Mouse (Mus musculus): ENCODE data around the gene Mast1.
A peak's percentile ranks its signal among the peaks of the same experiment; 100 is the strongest.
"Not testable (repeated sequence)": the region's sequence is repeated elsewhere in the genome, so short reads cannot be mapped to it uniquely, and the experiment has no call there.

Mast1 gene

DNA sequence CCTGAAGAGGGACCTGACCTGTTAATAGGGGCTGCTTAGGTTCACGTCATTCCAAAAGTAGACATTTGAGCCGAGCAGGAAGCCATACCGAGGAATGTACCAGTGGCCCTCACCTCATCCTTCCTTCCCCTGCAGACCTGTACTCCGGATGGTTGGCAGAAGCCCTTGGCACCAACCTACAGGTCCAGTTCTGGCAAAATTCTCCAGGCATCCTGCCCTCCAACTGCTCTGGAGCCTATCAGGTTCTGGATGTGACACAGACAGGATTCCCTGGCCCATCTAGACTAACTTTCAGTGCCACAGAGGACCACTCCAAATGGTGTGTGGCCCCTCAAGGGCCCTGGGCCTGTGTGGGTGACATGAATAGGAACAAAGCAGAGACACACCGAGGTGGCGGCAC, 26.6 kb downstream of the Mast1 start:
- DNase-seq (ENCODE audit: low spot score): no peak

DNA sequence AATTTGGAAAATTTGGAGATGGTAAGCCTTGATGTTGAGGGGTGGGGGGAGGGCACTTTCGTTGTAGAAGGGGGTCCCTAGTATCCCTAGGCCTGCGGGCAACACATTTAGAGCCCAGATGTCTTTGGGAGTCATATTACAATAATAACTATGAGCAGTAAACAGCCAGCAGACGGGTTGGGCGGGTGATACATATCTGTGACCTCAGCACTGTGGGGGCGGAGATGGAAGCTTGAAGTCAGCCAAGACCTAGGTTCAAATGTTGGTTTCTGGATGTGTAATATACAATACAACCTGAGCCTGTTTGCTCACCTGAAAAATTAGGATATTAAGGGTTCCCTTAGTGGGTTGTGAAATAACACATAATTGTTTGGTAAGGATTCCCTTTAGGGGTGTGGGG, 27.2 kb downstream of the Mast1 start:
- DNase-seq (ENCODE audit: low spot score): no peak

DNA sequence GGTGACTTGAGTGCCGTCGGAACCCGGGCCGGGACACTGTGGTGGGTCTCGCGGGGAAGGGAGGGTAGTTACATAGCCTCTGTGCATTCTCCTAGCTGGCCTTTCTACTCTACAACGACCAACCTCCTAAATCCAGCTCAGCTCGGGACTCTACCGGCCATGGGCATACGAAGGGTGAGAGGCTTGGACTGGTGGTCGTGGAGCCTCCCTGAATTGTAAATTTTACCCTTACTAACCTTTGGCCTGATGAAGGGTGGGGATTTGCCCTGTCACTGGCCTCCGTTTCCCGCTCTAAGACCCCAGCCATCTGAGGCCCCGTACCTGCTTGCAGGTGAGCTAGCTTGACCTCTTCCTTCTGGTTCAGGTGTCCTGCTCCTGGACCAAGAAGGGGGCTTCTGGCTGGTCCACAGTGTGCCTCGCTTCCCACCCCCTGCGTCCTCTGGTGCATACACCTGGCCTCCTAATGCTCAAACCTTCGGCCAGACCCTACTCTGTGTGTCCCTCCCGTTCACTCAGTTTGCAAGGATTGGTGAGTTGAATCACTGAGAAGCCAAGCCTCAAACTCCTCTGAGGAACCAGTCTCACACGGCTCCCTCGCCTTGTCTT, 27.9 kb downstream of the Mast1 start:
- no peak for DNase-seq (ENCODE audit: low spot score)

DNA sequence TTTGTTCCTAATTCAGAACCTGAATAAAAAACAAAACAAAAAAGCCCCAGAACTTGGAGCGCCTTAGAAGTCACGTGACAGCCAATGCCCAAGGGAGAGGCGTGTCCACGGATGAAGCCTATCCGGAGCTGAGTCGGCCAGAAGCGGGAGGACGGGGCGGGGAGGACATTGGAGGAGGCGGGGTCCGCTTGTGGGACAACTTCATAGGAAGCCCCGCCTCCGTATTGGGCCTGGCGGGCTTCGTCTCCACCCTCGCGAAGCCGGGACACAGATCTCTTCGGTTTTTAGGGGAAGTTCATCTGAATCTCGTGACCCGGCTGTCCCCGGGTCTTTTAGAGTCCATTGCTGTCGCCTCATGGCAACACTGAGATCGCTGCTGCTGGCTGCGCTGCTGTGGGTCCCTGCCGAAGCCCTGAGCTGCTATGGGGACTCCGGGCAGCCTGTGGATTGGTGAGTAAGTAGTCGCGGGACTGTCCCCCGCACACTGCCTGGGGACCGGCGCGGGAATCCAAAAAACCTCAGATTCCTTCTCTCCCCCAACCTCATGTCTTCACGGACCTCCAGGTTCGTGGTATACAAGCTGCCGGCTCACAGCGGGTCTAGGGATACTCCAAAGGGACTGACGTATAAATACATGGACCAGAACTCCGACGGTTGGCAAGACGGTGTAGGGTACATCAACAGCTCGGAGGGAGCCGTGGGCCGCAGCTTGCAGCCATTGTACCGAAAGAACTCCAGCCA, 28.6 kb downstream of the Mast1 start, which contains the start of gene Dnase2a:
Dnase2a (plus strand) TSS at position 140 of the 741 bp plus-strand sequence.
- peak; percentile 93 for DNase-seq (ENCODE audit: low spot score)

DNA sequence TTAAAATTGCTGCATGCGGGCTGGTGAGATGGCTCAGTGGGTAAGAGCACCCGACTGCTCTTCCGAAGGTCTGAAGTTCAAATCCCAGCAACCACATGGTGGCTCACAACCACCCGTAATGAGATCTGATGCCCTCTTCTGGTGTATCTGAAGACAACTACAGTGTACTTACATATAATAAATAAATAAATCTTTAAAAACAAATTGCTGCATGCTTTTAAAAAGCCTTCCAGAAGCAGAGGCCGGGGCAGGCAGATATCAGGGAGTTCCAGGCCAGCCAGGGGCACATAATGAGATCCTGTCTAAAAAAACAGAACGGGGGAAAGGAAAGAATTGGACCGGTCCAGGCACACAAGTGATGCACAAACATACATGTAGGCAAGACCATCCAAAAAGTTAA, 29.2 kb downstream of the Mast1 start:
- not testable (repeated sequence) for DNase-seq (ENCODE audit: low spot score)

DNA sequence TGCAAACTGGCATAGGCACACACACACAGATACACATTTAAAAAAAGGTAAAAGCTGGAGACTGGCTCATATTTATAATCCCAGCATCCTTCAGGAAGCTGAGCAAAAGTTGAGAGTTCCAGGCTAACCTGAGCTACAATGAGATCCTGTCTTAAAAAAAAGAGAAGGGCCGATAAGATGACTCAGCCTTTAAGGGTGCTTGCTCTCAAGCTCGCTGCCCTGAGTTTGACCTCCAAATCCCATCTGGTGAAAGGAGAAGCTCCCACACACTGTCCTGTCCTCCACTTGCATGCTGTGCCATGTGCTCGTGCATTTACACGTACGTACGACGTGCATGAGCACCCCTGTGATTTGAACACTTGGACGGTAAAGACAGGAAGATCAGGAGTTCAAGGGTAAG, 29.7 kb downstream of the Mast1 start:
- no peak for DNase-seq (ENCODE audit: low spot score)

DNA sequence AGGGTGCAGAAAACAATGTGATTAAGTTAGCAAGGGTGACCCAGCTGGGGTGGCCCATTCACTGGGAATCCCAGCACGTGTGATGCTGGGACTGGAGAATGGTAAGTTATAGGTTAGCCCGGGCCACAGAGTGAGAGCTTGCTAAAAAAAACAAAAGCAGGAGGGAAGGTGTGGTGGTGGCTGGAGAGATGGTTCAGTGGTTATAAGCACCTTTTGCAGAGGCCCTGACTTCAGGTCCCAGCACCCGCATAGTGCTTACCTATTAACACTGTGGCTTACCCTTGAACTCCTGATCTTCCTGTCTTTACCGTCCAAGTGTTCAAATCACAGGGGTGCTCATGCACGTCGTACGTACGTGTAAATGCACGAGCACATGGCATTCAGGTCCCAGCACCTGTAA, 30.1 kb downstream of the Mast1 start:
- no peak for DNase-seq (ENCODE audit: low spot score)

DNA sequence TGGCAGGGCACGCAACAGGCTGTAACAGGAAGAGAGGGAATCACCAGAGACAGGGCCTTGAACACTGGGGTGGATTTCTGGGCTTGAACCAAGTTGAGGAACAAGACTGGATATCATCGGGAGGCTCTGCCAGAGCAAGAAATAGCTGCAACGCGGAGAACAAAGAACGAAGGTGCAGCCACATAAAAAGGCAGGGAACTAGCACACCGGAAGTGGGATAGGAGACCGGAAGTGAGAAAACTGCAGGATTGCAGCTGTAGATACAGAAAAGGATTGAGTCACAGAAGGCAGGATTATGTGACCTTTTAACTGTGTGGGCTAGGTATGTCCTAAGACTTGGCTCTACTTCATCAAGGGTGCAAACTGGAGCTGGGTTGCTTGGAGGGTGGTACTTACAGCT, 32.8 kb downstream of the Mast1 start:
- DNase-seq (ENCODE audit: low spot score): no peak

DNA sequence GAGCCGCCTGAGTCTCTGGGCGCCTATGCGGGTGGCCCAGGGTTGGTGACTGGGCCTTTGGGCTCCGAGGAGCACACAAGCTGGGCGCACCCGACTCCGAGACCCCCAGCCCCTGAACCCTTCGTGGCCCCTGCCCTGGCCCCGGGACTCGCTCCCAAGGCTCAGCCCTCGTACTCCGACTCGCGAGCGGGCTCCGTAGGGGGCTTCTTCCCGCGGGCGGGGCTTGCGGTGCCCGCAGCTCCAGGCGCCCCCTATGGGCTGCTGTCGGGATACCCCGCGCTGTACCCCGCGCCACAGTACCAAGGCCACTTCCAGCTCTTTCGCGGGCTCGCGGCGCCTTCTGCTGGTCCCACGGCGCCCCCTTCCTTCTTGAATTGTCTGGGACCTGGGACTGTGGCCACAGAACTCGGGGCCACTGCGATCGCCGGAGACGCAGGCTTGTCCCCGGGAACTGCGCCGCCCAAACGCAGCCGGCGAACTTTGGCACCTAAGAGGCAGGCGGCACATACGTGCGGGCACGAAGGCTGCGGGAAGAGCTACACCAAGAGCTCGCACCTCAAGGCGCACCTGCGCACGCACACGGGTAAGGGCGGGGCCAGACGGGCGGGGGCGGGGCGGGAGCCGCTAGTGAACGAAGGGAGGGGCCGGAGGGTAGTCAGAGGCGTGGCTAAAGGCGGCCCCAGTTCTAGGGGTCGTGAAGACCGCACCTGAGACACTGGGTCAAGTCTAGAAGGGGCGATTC, 34.1 kb downstream of the Mast1 start:
- DNase-seq (ENCODE audit: low spot score): peak; percentile 88

DNA sequence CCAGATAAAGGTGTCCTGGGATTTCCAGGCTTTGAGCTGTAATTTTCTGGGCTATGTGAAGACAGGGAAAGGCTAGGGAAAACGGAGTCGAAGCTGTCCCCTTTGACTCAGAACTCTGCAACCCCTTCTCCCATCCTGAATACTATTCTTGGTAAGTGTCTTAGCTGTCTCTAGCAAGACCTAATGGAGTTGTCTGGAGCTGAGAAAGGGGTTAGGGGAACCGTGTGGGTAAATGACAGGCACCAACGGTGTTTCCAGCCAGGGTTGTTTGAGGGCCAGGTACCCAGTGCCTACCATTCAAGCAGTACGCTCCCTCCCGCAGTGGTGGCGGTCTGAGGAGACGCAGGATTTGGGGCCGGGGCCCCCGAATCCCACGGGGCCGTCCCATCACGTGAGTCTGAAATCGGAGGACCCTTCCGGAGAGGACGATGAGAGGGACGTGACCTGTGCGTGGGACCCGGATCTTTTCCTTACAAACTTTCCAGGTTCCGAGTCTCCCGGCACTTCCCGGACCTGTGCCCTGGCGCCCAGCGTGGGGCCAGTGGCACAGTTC, 34.7 kb downstream of the Mast1 start:
- DNase-seq (ENCODE audit: low spot score): no peak

DNA sequence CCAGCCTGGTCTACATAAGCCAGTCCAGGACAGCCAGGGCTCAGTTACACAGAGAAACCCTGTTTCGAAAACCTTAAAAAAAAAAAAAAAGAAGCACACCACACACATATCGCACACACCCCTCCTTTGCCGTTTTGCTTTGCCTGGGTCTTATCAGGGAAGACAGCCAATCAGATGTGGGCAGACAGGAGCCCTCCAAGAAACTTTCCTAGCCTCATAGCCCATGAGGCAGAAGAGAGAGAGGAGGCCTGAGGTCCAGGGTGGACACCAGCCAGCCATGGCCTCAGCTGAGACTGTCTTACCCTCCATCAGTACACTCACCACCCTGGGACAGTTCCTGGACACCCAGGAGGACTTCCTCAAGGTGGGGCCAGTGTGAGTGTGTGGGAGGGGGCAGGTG, 35.4 kb downstream of the Mast1 start, which contains the start of gene Klf1:
Klf1 (plus strand) TSS at position 177 of the 400 bp plus-strand sequence.
- no peak for DNase-seq (ENCODE audit: low spot score)

DNA sequence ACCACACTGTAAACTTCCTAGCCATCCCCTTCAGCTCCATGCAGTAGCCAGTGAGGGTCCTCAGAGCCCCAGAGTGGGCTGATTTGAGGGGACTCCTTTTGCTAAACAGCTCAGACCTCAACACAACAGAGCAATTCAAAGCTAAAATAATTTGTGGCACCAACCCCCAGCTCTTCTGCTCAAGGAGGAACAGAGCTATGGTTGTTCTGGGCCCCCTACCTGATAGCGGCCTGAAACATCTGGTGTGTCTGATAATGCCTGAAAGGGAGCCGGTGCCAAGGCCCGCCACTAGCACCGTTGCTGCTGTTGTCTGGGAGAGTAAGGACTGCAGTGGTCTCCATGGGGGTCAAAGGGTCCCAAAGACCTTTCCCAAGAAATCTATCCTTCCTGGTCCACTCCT, 36.1 kb downstream of the Mast1 start:
- DNase-seq (ENCODE audit: low spot score): no peak

DNA sequence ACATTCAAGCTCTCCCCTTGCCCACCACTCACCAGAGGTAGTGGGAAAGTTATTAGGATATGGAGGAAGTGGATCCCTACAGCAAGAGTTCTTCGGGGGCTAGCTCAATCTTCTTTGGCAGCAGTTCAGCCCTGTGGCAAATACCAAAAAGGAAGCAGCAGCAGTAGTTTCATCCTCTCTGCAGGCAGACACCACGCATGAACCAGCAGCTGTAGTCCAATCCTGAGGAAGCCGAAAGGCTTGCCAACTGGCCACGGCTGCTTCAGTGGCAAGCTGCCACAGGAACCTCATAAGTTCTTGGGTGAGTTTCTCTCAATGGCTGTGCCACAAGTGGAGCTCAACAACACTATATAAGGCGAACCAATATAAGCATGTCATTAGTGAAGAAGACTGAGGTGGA, 41.2 kb downstream of the Mast1 start:
- no peak for DNase-seq (ENCODE audit: low spot score)

DNA sequence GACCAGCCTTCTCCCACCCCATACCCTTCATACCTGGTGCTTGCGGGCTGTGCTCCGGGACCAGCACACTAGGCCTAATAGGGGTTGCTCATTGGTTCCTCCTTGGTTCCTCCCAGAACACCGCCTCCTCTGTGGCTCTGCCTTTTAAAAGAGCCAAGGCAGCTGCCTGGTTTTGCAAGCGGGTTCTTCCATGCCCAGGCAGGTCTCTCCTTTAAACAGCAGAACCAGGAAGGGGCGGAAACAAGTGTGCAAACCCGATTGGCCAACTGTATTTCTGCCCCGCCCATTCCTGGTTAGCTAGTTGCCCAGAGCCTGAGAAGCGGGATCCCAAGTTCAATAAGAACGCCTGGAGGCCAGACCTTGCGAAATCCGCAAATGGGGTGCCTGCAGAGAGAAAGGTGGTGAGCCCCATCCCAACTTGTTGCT, 43.4 kb downstream of the Mast1 start, which contains the start of gene Gcdh:
Gcdh (minus strand) TSS at position 213 of the 426 bp plus-strand sequence.
- peak; percentile 86 for DNase-seq (ENCODE audit: low spot score)

DNA sequence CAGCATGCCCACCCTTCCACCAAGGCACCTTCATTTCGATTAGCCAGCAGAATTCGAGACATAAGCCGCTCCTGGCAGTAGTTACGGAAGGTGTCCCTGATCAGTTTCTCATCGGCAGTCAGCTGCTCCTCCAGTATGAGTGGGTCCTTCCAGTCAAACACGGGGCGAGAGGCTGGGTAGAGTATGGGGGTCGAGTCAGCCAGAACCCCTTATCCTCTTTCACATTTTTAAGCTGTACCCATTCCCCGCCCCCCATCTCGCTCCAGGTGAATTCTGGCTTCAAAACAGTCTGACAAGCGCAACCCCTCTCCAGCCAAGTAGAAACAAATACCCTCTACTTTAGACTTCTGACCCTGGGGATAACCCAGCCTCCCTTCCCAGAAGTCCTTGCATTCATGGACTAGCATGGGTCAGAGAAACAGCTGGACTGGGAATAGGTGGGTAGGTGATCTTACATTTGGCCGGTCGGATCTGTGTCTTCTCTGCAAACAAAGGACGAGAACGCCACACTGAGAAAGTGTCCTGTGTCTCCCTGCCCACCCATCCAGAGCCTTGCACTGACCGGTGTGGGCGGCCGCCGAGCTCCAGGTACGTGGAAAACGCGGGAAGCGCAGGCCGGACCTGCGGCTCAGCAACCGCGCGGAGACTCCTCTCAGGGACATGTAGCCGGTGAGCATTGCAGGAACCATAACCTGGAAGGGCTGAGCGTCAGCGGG, 44.0 kb downstream of the Mast1 start:
- no peak for DNase-seq (ENCODE audit: low spot score)

DNA sequence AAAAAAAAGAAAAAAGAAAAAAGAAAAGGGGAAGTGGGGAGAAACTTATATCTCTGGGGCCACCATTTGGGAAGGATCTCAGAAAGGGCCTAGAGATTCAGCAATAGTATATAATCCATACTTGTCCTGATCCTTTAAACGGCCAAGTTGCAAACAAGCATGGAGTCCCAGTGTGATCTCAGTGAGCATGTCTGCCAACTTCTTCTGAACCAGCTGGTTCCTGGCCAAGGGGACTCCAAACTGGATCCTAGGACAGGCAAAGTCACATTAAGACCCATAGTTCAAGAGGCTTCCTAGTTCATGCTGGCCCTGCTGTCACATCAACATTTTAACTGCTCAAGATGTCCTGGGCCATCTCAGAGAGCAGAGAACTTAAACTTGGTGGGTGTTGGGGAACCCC, 48.0 kb downstream of the Mast1 start:
- no peak for DNase-seq (ENCODE audit: low spot score)

DNA sequence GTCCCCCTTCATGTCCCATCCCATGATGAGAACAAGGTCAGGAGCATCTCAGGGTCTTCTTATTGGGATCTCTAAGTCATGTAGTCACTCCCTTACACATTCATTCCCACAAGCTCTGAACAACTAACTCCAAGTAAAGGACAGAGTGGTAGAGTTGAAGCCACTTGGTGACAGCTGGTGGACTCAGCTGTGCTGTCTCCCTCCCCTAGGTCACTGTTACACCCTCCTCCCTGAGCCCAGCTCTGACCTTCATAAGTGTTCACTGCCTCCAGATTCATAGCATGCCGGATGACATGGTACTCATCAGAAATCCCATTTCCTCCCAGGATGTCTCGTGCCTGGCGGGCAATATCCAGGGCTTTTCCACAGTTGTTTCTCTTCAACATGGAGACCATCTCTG, 48.9 kb downstream of the Mast1 start:
- DNase-seq (ENCODE audit: low spot score): no peak

DNA sequence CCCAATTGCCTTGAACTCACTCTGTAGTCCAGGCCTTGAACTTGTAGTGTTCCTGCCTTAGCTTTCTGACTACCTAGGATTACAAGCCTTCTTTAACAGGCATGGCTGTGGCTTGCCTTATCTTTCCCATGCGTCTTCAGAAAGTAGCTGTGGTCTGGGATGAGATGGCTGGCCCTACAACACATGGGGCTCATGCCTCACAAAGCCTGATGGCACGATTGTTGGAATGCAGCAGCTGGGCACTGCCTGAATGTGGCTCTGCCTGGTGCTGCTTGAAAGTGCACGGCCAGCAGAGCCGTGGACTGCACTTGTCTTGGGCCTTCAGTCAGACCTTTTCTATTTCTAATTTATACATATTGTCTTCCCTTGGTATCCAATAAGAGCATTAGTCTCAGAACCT, 52.4 kb downstream of the Mast1 start:
- DNase-seq (ENCODE audit: low spot score): no peak

DNA sequence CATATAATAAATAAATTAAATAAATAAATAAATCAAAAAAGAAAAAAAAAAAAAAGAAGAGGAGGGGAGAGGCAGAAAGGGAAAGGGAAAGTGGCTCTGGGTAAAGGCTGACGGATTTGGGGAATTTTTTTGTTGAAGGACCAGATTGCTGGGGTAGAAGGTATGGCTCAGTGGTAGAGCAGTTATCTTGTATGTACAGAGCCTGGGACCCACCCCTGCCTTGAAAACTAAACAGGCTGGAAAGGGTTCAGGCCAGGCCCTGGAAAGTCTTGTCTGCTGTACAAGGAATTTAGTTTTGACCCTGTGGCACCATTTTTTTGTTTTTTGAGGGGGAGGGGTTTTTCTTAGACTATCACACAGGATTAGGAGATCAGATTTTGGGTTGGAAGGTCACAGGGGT, 58.2 kb downstream of the Mast1 start:
- DNase-seq (ENCODE audit: low spot score): no peak

DNA sequence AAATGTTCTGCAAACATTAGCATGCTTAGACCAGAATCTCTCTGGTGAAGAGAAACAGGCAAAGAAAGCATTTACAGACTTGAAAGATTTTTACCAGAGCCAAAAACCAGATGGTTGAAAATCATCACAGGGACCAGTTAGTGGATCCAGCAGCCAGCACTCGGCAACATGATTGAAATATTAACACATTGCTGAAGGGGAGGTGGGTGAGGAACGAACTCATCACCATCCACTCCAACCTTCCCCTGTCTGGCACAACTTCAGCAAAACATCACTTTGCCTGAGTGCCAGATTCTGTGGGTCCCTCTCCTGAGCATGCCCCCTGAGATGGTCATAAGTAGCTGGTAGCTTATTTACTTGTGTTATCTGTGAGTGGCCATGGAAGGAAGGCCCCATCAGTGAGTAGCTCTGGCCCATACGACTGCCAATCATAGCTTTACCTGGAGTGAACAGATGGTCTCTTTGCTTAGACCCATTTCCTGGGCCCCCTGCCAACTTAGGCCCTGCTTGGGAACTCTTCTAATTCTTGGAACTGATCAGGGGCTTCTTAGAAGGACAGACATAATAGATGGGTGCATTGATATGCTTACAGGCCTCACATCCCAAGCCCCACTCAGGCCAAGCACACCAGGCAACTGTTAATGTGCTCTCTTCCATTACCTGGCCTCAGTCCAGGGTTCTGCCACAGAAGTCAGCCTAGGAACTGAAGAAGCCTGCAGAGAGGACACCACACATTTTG, 59.7 kb downstream of the Mast1 start:
- no peak for DNase-seq (ENCODE audit: low spot score)

DNA sequence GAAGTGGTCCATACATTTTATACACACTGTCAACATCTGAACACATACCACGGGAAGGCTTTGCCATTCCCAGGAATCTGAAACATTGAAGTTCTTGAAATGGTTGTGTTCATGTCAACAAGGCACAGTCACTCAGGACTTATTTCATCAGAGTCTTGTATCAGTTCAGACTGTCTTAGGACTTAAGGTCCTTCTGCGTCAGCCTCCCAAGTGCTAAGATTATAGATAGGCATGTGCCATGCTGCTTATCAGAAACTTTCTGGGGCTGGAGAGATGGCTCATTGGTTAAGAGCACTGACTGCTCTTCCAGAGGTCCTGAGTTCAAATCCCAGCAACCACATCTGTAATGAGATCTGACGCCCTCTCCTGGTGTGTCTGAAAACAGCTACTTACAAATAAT, 62.8 kb downstream of the Mast1 start:
- no peak for DNase-seq (ENCODE audit: low spot score)

Measured in T-cell, adult 2 months (primary cell).